Comparison of ENCODE assay signal across 1 mouse cellular context in the genomic region with DNA sequence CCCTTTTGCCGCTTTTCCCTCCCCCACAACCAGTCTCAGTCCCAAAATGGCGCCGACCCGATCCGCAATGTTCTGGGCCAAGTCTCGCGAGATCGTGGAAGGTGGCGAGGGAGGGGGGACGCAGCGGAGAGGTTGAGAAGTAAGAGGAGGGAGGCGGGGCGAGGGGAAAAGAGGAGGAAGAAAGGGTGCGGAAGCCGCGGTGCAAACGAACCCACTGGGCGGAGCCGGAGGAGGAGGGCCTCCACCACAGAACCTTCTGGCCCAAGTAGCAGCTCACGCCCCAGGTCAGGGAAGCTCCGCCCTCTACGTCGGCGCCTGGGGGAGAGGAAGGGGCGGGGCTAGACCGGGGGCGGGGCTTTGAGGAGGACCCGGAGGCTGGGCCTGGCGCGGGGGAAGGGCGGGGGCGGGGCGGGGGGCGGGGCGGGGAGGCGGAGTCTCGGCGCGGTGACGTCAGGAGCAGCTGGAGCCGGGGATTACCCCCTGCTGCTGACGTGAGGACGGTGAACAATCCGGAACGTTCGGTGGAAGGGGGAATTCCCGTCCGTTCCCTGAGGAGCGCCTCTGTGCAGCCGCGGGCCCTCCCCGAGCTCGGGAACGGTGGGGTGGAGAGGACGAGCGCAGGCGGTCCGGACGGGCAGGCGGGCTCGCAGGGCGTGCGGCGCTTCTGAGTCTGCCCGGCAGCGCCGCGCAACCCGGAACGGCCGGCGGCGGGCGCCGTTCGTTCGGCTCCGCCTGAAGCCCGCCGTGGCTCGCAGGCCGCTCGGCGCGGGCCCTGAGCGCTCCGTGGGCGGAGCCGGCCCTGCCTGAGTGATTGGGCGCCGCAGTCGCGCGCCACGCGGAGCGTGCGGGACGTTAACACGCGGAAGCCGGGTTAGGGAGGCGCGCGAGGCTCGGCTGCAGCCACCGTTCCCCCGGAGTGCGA.
TF ChIP-seq lines count a peak whose summit lies in the region.

A gene (minus strand): TSS at position 310 of the 922 bp plus-strand sequence.

TF ChIP-seq in CH12.LX, 34 proteins besides CTCF, POLR2A, EP300 and RAD21 (continued from another document):
- TF ChIP-seq JUND (conservative IDR thresholded peaks at IDR 0.05; ENCODE audit: low read depth, low read length) (no peak), USF2 (conservative IDR thresholded peaks at IDR 0.05; ENCODE audit: low read depth, low read length) (0 out of 2 replicates have a peak, but pooled peaks have one; percentile 16), MAX (IDR thresholded peaks at IDR 0.05; ENCODE audit: low read length) (peak; percentile 97), MYC (IDR thresholded peaks at IDR 0.05; ENCODE audit: low read depth, low read length) (peak; percentile 63; the same call in 1 of the 2 replicates), BHLHE40 (IDR thresholded peaks at IDR 0.05; ENCODE audit: low read depth, low read length) (peak; percentile 57), RCOR1 (conservative IDR thresholded peaks at IDR 0.05; ENCODE audit: low read depth, low read length) (no peak), ELF1 (IDR thresholded peaks at IDR 0.05; ENCODE audit: low read depth, low read length) (peak; percentile 90), MAZ (IDR thresholded peaks at IDR 0.05; ENCODE audit: low read depth, low read length) (peak; percentile 99), CHD1 (IDR thresholded peaks at IDR 0.05; ENCODE audit: low read depth, low read length) (no peak), ETS1 (conservative IDR thresholded peaks at IDR 0.05; ENCODE audit: low read depth, low read length) (peak; percentile 96), ZMIZ1 (IDR thresholded peaks at IDR 0.05; ENCODE audit: low read depth, low read length) (peak; percentile 46; the same call in 1 of the 2 replicates), MAFK (IDR thresholded peaks at IDR 0.05; ENCODE audit: insufficient replicate concordance, low read length) (no peak), CHD2 (IDR thresholded peaks at IDR 0.05; ENCODE audit: low read length) (peak; percentile 100), MXI1 (IDR thresholded peaks at IDR 0.05; ENCODE audit: low read depth, low read length) (peak; percentile 64; the same call in 1 of the 2 replicates), PAX5 (IDR thresholded peaks at IDR 0.05; ENCODE audit: low read length) (no peak), ZC3H11A (IDR thresholded peaks at IDR 0.05; ENCODE audit: low read depth, low read length) (no peak), TCF12 (IDR thresholded peaks at IDR 0.05; ENCODE audit: low read depth, low read length) (peak; percentile 87), JUN (IDR thresholded peaks at IDR 0.05; ENCODE audit: insufficient read depth, low read depth, low read length) (no peak), POLR2AphosphoS2 (IDR thresholded peaks at IDR 0.05; ENCODE audit: low read depth, low read length) (no peak), GABPA (IDR thresholded peaks at IDR 0.05; ENCODE audit: insufficient replicate concordance, low read depth, low read length) (no peak), ZNF384 (IDR thresholded peaks at IDR 0.05; ENCODE audit: low read depth, low read length) (no peak), IRF4 (IDR thresholded peaks at IDR 0.05; ENCODE audit: low read depth, low read length) (peak; percentile 68), ZKSCAN1 (IDR thresholded peaks at IDR 0.05; ENCODE audit: borderline replicate concordance, low read depth, low read length) (no peak)
